Mouse (Mus musculus): ENCODE data around the gene Gm45021. TPM values are rescaled to one million over a fixed set of nuclear protein-coding genes. Genes with fewer than 3 reads are reported as not detected.
A peak's percentile ranks its signal among the peaks of the same experiment; 100 is the strongest.

Gene Gm45021
- total RNA-seq (2021) = not detected

DNA sequence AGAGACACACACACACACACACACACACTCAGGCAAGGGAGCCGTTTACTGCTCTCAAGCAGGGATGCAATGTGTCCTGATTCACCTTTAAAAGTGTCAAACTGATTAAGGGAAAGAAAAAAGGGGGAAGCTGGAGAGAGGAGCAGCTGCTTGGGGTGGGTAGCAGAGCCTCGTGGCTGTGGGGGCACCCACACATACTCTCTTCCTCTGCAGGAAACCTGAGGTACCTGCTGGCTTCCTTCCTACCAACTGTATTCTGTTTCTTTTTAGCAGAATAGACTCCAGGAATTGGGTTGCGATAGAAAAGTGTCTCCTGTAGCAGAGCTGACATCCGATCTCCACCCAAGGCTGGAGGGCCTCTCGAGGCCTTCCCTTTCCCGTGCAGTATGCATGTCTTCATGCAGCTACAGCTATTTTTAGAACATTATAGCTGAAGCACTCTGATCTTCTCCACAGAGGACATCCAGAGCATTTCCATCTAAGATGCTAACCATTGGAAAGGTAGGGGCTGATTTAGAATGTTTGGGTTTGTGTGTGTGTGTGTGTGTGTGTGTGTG is at the start of gene Gm45021:
Gene Gm45021 (plus strand): TSS at position 417 of the 557 bp plus-strand sequence.
- intact Hi-C loops (cut with DNase I) = no loop called here
- no peak for DNase-seq (ENCODE audit: extremely low spot score in 1 of 2, low spot score in 2 of 2)

GRCm38 (mm10) chr6:48539860-48540259 is 49.5 kb upstream of the Gm45021 start:
- no peak for DNase-seq (ENCODE audit: extremely low spot score in 1 of 2, low spot score in 2 of 2)

DNA sequence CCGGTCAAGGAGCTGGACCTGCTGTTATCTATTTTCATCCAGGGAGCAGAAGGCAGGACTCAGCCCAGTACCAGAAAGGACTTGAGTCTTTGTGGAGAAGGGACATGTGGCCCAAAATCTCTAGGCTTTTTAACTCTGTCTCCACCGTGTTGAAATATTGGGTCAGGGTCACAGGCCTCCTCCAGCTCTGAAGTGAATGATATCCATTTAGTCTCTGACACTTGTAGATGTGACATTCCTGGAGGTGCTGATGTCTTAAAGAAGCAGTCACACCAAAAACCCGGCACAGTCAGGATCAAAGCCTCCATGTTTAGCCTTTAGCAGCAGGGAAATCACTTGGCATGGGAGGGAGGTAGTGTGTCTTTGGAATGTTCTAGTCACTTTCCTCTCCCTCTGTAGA is 48.7 kb upstream of the Gm45021 start:
- intact Hi-C loops (cut with DNase I) = loop anchor here (5.0 kb wide), 1 partner anchor 92 kb away; no protein-coding TSS in a partner anchor

More at GRCm38 (mm10) chr6:48539860-48540259, 49.5 kb upstream of the Gm45021 start:
- intact Hi-C loops (cut with DNase I) = loop anchor here (5.0 to 10.0 kb wide), 2 partner anchors 92 to 365 kb away; no protein-coding TSS in a partner anchor

GRCm38 (mm10) chr6:48541560-48542450 is 47.6 kb upstream of the Gm45021 start:
- intact Hi-C loops (cut with DNase I) = loop anchor here (5.0 kb wide), 1 partner anchor 90 kb away; no protein-coding TSS in a partner anchor
- DNase-seq (ENCODE audit: extremely low spot score in 1 of 2, low spot score in 2 of 2) = peak in 1 of 2 experiments; percentile 49

More for the DNA sequence above, 48.7 kb upstream of the Gm45021 start:
- DNase-seq (ENCODE audit: extremely low spot score in 1 of 2, low spot score in 2 of 2) = no peak

- intact Hi-C loops (cut with DNase I) = loop anchor here (5.0 kb wide), 1 partner anchor 90 kb away; no protein-coding TSS in a partner anchor
- DNase-seq (ENCODE audit: extremely low spot score in 1 of 2, low spot score in 2 of 2) = no peak
Observed at GRCm38 (mm10) chr6:48542631-48543030, 46.8 kb upstream of the Gm45021 start.

GRCm38 (mm10) chr6:48545251-48545650 is 44.2 kb upstream of the Gm45021 start:
- intact Hi-C loops (cut with DNase I) = no loop called here
- DNase-seq (ENCODE audit: extremely low spot score in 1 of 2, low spot score in 2 of 2) = no peak

GRCm38 (mm10) chr6:48546271-48546670 is 43.1 kb upstream of the Gm45021 start:
- intact Hi-C loops (cut with DNase I) = no loop called here
- peak in 1 of 2 experiments; percentile 54 for DNase-seq (ENCODE audit: extremely low spot score in 1 of 2, low spot score in 2 of 2)

GRCm38 (mm10) chr6:48546858-48547257 is 42.6 kb upstream of the Gm45021 start:
- no peak for DNase-seq (ENCODE audit: extremely low spot score in 1 of 2, low spot score in 2 of 2)
- intact Hi-C loops (cut with DNase I) = no loop called here

GRCm38 (mm10) chr6:48548314-48548713 is 41.1 kb upstream of the Gm45021 start:
- intact Hi-C loops (cut with DNase I) = no loop called here
- no peak for DNase-seq (ENCODE audit: extremely low spot score in 1 of 2, low spot score in 2 of 2)

GRCm38 (mm10) chr6:48552918-48553317 is 36.5 kb upstream of the Gm45021 start:
- intact Hi-C loops (cut with DNase I) = no loop called here
- no peak for DNase-seq (ENCODE audit: extremely low spot score in 1 of 2, low spot score in 2 of 2)

DNA sequence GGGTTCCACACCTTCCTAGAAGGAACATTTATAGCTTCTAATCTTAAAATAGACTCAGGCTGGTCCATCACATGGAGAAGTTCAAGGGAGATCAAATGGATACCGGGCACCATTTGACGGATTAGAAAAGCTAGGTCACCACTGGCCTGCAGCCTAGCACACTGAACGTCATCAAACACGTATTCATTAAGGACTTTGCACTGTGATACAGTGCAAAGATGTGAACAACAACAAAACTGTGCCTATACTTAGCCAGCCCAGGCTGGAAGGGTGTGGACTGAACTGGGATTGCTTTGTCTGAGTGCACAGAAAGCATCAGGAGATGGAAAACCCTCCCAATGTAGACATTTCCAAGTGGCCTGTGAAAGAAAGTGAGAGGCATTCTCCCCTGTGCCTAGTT is 35.6 kb upstream of the Gm45021 start:
- intact Hi-C loops (cut with DNase I) = no loop called here
- DNase-seq (ENCODE audit: extremely low spot score in 1 of 2, low spot score in 2 of 2) = no peak

DNA sequence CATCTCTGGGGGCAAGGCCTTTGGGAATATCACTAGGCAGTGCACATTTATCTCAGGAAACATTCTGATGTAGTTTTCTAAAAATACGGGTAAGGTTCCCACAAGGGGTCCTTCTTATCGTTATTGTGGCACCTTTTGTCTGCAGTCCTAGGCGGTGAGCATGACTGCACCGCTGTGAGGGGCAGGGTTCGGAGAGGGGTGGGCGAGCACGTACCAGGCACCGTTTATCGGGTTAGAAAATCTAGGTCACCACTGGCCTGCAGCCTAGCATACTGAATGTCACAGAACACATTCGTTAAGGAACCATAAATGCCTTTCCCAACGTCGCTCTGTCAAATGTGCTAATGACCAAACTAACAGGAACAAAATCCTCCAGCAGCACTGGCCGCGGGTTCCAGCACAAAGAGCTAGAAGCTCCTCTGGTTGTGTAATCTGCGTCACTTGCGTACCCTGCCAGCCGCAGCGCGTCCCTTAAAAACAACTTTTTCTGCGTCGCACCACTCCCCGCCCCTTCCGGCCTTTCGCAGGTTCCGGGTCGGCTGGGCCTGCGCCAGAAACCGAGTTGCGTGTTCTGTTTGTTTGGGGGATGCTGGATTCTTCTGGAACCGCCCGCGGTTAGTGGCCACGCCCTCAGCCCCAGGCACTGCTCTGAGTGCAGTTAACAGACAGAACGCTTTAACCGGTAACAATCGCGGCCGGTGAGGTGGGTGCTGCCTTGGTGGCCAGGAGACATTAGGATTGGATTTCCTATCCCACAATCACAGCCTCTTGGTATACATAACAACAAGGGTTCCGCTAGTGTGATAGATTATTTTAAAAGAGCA is 34.9 kb upstream of the Gm45021 start, which contains the start of gene Lrrc61:
Gene Lrrc61 (plus strand): TSS at position 517 of the 824 bp plus-strand sequence.
- peak; percentile 97 to 99 for DNase-seq (ENCODE audit: extremely low spot score in 1 of 2, low spot score in 2 of 2)
- intact Hi-C loops (cut with DNase I) = no loop called here

DNA sequence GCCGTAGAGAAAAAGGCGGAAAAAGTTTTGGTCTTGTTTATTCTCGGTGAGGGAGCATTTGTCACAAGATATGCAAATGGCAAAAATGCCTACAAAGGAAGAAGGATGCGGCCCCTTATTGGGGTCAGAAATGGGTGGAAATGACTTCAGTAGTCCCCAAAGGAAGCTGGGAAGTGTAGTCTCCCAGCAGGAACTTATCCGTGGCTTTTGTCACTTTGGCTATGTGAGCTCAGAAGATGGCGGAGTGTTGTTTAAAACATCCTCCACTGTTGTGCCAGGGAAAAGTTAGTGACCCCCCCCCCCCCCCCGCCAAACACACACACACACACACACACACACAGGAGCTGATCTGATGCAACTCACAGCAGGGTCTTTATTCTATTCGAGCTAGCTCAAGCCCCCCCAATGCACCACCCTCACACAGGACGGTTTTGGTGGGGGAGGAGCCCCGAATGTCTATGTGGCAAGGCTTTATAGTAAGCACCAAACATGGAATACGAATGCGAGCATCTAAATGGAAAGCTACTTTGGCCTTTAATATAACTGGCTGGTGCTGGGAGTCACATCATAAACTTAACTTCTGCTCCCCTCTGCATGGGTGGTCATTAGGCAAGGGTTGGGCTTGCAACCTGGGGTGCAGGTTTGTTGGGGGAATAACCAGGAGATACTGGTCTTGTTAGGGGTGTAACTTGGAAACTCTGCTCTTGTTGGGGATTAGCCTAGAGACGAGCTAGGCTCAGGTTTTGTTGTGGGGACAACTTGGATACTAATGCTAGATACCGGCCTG is 34.1 kb upstream of the Gm45021 start:
- peak; percentile 53 to 70 for DNase-seq (ENCODE audit: extremely low spot score in 1 of 2, low spot score in 2 of 2)
- intact Hi-C loops (cut with DNase I) = no loop called here

- DNase-seq (ENCODE audit: extremely low spot score in 1 of 2, low spot score in 2 of 2) = no peak
- intact Hi-C loops (cut with DNase I) = no loop called here
Observed at GRCm38 (mm10) chr6:48555956-48556355, 33.5 kb upstream of the Gm45021 start.

- no peak for DNase-seq (ENCODE audit: extremely low spot score in 1 of 2, low spot score in 2 of 2)
- intact Hi-C loops (cut with DNase I) = no loop called here
Observed at GRCm38 (mm10) chr6:48565693-48566310, 23.6 kb upstream of the Gm45021 start.

- intact Hi-C loops (cut with DNase I) = no loop called here
- DNase-seq (ENCODE audit: extremely low spot score in 1 of 2, low spot score in 2 of 2) = peak in 1 of 2 experiments; percentile 68
Observed at GRCm38 (mm10) chr6:48566312-48566711, 23.1 kb upstream of the Gm45021 start.

DNA sequence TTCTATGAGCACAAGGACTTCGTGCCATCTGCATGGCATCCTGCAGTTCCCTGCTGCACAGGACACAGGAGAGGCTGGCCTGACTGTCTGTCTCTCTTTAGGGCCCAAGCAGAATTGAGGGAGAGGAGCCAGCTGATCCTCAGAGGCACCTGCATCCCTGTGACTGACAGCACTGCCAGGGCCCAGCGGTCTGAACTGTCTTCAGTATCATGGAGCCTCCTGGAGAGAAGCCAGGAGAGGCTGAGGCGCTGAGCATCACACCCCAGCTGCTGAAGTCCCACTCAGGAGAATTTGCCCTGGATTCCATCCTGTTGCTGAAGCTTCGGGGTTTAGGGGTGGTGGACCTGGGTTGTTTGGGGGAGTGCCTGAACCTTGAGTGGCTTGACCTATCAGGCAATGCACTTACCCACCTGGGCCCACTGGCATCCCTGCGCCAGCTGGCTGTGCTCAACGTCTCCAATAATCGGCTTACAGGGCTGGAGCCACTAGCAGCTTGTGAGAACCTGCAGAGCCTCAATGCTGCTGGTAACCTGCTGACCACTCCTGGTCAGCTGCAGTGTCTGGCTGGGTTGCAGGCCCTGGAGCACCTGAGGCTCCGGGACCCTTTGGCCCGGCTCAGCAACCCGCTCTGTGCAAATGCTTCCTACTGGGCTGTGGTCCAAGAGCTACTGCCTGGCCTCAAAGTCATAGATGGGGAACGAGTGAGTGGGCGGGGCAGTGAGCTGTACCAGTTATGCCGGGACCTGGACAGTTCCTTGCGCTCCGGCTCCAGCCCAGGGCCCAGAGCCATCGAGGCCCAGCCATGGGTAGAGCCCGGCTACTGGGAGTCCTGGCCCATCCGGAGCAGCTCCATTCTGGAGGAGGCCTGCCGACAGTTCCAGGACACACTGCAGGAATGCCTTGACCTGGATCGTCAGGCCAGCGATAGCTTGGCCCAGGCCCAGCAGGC is 21.1 kb upstream of the Gm45021 start:
- DNase-seq (ENCODE audit: extremely low spot score in 1 of 2, low spot score in 2 of 2) = peak in 1 of 2 experiments; percentile 53
- intact Hi-C loops (cut with DNase I) = no loop called here

Measured in left cerebral cortex, postnatal 10 days (tissue).